Mouse (Mus musculus) cerebellum, adult 11 months (tissue): ENCODE measurements around the gene Col27a1.
A peak's percentile ranks its signal among the peaks of the same experiment; 100 is the strongest.

Experiments used
- DNase-seq: peaks from one replicate; pipeline ENCODE4 v3.0.0; 2022

Col27a1 gene

DNA sequence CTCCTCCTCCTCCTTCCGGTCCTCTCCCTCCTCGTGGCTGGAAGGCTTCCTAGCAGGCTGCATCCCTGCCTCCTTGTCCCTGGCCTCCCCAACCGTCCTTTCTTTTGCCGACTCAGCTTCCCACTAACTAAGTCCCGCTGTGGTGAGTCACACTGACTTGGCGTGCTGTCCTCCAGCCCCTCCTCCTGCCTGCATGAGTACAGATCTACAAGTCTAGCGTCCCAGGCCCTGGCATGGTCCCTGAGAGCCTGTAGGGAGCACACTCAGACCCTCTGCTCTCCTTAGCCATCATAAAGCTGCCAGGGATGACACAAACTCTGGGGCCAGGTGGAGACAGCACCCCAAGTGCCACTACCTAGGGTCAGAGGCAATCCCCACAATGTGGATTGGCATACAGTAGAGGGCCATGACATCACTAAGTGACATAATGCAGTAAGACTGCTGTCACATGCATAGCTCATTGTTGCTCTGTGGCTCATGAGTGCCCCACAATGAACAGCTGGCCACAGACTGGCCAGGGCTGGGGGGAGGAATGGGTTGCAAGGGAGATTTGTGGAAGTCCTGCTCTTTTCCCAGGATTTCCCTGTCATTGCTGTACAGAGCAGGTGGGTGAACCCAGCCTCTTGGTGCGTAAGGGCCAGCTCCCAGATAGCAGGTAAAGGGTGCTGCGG, 102.4 kb downstream of the Col27a1 start:
- DNase-seq = no peak

DNA sequence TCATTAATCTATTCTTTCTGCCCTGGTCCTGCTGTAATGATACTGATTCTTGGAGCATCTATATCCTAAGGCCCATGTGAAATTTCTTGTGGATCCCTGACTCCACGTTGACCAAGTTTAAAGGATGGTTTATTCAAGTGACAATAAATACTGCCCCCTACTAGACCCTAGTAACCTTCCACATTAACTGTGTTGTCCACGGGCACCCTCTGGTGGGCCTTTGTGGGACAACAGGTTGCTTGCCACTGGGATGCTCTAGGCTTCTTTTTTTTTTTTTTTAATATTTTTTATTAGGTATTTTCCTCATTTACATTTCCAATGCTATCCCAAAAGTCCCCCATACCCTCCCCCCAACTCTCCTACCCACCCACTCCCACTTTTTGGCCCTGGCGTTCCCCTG, 105.8 kb downstream of the Col27a1 start:
- peak; percentile 46 for DNase-seq

GRCm38 (mm10) chr4:63323275-63323815, 109.5 kb downstream of the Col27a1 start:
- DNase-seq = no peak

DNA sequence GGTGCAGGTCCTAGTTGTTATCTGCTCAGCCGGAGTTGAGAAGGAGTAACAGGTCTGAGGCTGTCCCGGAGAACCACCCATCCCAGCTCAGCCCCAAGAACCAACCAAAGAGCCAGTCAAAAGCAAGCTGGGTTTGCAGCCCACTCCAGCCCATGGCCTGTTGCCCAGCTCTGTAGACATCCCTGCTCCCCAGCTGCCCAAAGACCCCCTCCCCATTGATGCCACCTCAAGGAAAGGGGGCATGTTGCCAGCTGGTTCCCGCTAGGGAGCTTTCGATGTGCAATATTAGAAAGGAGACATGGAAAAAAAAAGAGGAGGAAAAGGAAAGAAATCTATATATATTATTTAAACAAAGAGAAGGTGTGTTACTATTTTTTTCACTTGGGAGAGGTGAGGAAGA, 119.6 kb downstream of the Col27a1 start:
- DNase-seq = no peak

- no peak for DNase-seq
These were observed 124.7 kb downstream of the Col27a1 start for GRCm38 (mm10) chr4:63338414-63339076.

DNA sequence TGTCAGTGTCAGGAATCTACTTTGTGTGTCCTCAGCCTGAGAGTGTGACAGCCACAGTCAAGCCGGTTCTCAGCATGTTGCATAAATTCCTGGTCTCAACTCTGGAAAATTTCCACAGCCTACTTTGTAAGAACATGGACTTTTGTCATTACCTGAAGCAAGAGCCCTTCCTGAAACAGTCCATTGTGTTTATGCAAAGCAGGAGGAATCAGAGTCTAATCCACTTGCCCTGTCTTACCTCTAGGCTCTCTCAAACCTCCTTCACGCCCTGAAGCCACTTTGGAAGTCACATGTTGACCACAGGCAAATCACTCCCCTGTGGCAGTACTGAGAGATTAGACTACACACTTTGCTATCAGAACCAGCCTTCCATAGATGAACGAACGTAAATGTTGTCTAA, 128.7 kb downstream of the Col27a1 start:
- DNase-seq = no peak

DNA sequence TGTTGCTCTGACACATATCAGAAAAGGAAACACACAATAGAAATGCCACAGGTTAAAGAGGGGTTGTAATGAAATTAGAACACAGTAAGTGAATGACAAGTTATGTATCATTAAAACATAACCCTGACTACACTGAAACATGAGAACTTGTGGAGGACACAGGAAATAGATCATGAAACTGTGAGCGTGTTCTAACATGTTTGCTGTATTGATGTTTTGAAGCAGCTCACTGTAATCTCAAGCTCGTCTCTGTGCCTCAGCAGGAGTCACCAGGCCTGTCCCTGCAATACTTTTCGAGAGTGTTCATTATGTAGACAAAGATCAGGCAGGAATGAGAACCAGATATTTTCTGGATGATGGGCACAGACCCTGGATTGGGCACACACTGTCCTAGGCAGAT, 129.8 kb downstream of the Col27a1 start:
- DNase-seq = no peak

DNA sequence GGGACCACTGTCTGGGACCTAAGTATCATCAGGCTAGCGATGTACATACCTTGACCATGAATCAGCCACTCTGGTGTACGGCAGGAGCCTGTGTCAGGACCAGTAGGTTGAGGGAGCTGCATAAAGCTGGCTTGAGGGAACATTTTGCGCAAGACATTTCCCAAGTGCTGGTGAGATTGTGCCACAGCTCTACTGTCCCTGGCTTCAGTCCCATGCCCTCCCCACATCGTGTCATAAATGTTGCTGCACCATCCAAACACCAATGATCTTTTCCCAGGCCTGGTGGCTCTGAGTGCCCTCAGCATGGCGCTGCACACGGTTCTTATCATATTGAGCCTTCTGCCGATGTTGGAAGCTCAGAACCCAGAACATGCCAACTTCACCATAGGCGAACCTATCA, 130.5 kb downstream of the Col27a1 start, which contains the start of gene Orm1:
TSS of gene Orm1 (plus strand) at position 266 of the 400 bp plus-strand sequence.
- DNase-seq = no peak

DNA sequence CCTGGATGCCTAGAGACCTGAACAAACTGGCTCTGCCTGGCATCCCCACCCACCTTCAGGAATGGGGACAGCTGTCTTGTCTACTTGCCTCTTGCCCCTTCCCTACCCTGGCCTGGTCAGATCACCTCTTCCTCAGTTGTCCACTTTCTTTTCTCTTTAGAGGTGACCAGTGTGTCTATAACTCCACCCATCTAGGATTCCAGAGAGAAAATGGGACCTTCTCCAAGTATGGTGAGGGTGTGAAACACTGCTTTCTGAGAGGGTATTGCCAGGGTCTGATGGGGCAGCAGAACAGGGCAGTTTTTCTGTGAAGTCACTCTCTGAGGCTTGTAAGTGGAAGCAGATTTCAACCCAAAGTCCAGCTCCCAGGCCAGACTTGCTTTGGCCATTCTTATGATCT, 131.5 kb downstream of the Col27a1 start:
- DNase-seq = no peak

DNA sequence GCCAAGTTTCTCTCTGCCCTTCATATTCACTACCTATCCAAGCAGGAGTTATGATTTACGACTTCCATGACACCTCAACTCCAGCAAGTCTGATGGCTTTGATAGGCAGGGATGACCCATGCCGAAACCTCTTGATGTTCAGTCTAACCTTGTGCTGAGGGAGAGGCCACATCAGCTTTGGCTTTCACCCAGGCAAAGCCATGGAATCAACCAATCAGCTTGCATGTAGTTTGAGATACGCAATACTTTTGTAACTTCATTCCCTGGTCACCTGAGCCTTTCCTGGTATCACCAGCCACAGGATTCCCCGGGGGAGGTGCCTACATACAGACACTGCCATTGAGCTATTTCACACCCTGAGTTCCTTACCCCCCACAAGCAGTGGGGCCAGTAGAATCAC, 132.9 kb downstream of the Col27a1 start:
- DNase-seq = no peak

DNA sequence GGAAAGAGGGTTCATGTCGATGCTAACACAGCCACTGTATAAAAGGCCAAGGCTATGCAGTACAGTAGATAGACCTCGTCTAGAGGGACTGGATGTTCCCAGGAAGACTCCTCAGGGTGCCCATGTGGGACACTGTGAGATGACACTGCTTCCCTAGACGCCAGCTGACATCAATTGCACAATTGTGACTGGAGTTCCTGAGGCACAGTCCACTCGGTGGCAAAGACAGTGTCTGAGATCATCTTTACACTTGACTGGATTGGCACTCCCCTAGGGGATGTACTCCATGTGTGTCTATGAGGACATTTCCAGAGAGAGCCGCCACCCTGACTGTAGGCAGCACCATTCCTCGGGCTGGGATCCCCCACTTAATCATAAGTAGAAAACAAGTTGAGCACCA, 134.7 kb downstream of the Col27a1 start:
- no peak for DNase-seq

DNA sequence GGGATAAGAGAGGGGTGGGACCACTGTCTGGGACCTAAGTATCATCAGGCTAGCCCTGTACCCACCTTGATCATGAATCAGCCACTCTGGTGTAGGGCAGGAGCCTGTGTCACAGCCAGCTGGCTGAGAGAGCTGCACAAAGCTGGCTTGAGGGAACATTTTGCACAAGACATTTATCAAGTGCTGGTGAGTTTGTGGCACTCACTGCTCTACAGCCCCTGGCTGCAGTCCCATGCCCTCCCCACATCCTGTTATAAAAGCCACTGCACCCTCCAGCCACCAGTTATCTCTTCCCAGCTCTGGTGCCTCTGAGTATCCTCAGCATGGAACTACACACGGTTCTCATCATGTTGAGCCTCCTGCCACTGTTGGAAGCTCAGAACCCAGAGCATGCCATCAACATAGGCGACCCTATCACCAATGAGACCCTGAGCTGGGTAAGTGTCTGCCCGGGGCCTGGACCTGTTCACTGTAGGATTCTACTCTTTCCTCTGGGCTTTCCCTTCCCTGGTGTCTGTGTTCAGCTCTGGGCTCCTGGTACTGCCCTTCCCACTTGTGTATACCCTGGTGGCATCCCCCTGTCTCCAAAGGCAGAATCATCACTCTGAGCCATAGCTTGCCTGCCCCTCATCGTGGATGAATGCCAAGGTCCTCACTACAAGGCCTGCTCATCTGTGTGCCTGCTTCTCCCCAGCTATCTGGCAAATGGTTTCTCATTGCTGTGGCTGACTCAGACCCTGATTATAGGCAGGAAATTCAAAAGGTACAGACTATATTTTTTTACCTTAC, 142.3 kb downstream of the Col27a1 start, which contains the start of gene Orm3:
TSS of gene Orm3 (plus strand) at position 286 of the 789 bp plus-strand sequence.
- DNase-seq = no peak

DNA sequence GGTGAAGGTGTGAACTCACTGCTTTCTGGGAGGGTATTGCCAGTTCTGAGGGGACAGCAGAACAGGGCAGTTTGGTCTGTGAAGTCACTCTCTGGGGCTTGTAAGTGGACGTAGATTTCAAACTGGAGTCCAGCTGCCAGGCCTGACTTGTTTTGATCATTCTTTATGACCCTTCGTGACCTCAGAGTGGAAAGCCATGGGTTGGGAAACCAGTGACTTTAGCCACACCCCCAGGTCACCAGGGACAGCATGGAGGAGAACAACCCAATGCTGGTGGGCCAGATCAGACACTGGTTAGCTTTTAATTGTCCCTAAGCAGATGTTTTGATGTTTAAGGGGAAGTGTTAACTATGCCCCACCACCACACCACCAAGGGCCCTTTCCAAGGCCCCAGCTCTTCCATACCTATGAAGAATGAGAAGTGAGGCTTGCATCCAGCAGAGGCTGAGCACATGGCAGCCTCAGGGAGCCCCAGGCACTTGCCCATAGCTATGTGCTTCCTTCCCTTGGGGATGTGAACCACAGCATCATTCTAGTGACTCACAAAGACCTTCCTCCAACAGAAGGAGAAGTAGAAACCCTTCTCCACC, 143.3 kb downstream of the Col27a1 start:
- no peak for DNase-seq

DNA sequence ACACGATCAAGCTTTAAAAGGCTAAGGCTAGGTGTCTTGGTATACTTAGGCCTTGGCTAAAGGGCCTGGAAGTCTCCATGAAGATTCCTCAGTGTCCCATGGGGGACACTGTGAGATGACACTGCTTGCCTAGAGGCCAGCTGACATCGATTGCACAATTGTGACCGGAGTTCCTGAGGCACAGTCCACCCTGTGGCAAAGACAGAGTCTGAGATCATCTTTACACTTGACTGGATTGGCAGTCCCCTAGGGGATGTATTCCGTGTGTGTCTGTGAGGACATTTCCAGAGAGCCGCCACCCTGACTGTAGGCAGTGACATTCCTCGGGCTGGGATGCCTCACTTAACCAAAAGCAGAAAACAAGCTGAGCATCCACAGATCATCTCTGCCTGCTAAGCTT, 146.1 kb downstream of the Col27a1 start:
- no peak for DNase-seq

- DNase-seq = no peak
These were observed 148.3 kb downstream of the Col27a1 start, which contains the start of gene Orm2 for GRCm38 (mm10) chr4:63362150-63362549. TSS of gene Orm2 (plus strand) at chr4:63362449.

DNA sequence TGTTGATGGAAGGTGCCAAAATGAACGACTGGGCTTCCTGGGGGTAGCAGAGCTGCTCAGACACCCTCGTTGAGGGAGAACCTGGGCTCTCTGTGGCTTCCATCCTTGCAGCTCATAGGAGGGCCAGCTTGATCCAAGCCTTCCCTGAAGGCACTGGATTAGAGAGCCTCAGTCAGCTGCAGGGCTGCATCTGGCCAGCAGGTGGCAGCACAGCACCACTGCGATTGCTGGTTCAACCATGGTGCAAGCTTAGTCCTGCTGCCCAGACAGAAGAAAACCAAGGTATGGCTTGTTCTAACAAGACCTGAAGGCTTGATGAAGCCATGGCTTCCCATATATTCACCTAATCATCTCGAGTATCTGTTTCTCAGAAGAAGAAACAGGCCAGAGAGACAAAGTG, 154.8 kb downstream of the Col27a1 start:
- peak; percentile 59 for DNase-seq

GRCm38 (mm10) chr4:63370897-63371296, 157.1 kb downstream of the Col27a1 start:
- no peak for DNase-seq

DNA sequence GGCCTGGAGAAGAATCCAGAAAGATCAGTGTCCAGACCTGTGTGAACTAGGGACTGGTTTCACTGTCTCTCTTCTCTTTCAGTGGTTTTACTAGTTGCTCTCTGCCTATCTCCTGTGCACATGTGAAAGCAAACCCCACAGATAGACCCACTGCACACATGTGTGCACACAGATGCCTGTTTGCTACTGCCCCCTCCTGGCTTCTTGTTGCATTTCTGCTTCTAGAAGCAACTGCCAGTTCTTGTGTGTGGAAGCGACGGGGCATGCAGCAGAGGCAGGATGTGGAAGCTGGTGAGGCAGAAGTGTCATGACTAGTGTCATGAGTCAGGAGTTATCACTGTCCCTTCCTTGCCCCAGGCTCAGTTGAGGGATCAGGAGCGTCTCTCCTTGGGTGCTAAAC, 158.1 kb downstream of the Col27a1 start:
- no peak for DNase-seq

DNA sequence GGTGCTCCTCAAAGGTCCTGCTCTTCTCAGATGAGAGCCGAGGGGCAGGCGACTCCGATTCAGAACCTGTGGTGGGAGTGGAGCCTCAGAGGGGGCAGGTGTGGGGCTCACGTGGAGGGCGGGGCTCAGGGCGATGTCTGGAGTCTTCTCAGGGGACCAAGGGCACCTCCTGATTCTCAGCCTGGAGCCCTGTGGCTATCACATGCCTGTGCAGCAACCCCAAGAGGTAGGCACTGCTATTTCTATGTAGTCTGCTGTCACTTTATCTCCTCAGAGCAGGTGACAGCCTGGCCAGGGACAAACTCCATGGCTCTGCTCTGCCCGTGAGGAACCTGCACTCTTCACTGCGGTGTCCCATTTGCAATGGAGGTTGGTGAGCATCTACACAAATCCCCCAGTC, 159.6 kb downstream of the Col27a1 start:
- DNase-seq = no peak

- no peak for DNase-seq
These were observed 160.5 kb downstream of the Col27a1 start for GRCm38 (mm10) chr4:63374331-63374730.

DNA sequence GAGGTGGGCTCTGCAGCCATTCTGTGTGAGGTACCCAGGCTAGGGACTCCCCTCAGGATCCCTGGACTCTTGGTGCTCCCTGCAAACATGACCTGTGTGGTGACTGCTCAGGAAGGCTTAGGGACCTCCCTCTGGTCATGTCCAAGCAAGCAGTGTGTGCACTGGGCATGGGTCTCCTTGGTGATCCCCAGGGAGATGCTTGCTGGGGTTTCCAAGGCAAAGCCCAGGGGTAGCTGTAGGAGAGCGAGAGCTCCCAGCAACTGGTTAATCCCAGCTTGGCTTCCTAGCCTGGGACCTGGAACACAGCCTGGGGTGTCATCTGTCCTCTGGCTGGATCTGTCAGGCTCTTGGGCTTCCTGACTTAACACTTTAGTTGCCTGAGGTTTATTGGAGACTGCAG, 161.6 kb downstream of the Col27a1 start:
- DNase-seq = no peak

GRCm38 (mm10) chr4:63377483-63377882, 163.7 kb downstream of the Col27a1 start:
- no peak for DNase-seq
